Mouse (Mus musculus) embryo, embryonic 11 days (tissue): Measurements from ENCODE around the gene Galnt12.

Experiments used
- DNase-seq: peaks from one replicate; pipeline ENCODE4 v3.0.0-alpha.2; 2015

The Galnt12 gene

GRCm38 (mm10) chr4:47161103-47161755 lies 69.5 kb downstream of the Galnt12 start:
- peak; percentile 66 for DNase-seq

GRCm38 (mm10) chr4:47161756-47162587 lies 70.3 kb downstream of the Galnt12 start:
- DNase-seq: no peak

- no peak for DNase-seq
Measured at GRCm38 (mm10) chr4:47172314-47172713, 80.6 kb downstream of the Galnt12 start.
